Mouse (Mus musculus) myocyte (in vitro differentiated cells): ENCODE measurements around the gene Fastkd1.

Experiments used
- MYOD1 ChIP-seq, 3 experiments: IDR thresholded peaks; one replicate each; pipeline ENCODE4 v1.6.1; 2011; ENCODE audit warnings: control low read depth in 2 of 3, low read depth in 2 of 3, mild to moderate bottlenecking in 2 of 3, moderate library complexity in 1 of 3; ENCODE audit not compliant: insufficient read length in 2 of 3, control insufficient read depth in 1 of 3
- MYOG ChIP-seq, 3 experiments: IDR thresholded peaks; one replicate each; pipeline ENCODE4 v1.6.1; 2011; ENCODE audit warnings: control low read depth in 2 of 3, low read depth in 2 of 3, mild to moderate bottlenecking in 2 of 3; ENCODE audit not compliant: insufficient read length in 2 of 3, control insufficient read depth in 1 of 3, insufficient read depth in 1 of 3
- POLR2A ChIP-seq: IDR thresholded peaks from one replicate; pipeline ENCODE4 v1.6.1; 2011; ENCODE audit warnings: low read depth, mild to moderate bottlenecking, control low read depth, moderate library complexity; ENCODE audit not compliant: insufficient read length

DNA sequence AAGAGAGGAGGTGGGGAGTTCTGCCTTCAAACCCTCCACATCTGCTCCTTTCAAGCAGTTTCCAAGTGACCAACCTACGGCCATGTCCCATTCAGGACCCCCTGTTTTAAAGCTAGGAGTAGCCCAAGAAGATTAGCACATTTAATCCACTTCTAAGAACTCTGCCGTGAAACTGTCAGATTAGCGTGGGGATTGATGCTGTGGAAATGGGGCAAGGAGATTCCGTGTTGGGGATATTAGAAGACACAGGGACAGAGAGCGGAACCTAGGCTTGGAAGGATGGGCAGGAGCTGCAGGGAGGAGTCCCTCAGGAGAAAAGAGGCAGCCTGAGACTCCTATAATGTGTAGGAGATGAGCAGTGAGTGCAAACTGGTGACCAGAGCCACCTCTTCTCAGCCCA, 63.6 kb downstream of the Fastkd1 start:
- TF ChIP-seq MYOD1 (IDR thresholded peaks at IDR 0.05; ENCODE audit: control insufficient read depth in 1 of 3, insufficient read length in 2 of 3, low read depth in 2 of 3) (no peak), POLR2A (no peak), MYOG (IDR thresholded peaks at IDR 0.05; ENCODE audit: control insufficient read depth in 1 of 3, insufficient read depth in 1 of 3, insufficient read length in 2 of 3, low read depth in 2 of 3) (no peak)
